Mouse (Mus musculus) heart, adult 18-20 months (tissue): ENCODE measurements around the gene Serpina12. TPM values are rescaled to one million over a fixed set of nuclear protein-coding genes. Genes with fewer than 3 reads are reported as not detected.

Source experiments
- DNase-seq, 2 experiments: peaks; one replicate each; pipeline ENCODE4 v3.0.0; 2021 to 2022; ENCODE audit warnings: mixed read lengths in 1 of 2
- total RNA-seq, 2 experiments: library from RNA; stranded (reverse); gene quantifications; 2 replicates each; pipeline ENCODE4 v1.2.3; 2021

The Serpina12 gene
- total RNA-seq, 2 experiments from 2014 or later: 0.10 TPM; not detected in 1

GRCm38 (mm10) chr12:104003238-104003612 is 41.0 kb downstream of the Serpina12 start:
- DNase-seq: no peak

GRCm38 (mm10) chr12:104002569-104003237 is 41.5 kb downstream of the Serpina12 start:
- DNase-seq: peak; percentile 79 to 83

GRCm38 (mm10) chr12:104000594-104000993 is 43.6 kb downstream of the Serpina12 start:
- no peak for DNase-seq

- no peak for DNase-seq
These were observed 44.6 kb downstream of the Serpina12 start for GRCm38 (mm10) chr12:103999611-104000010.

- DNase-seq: no peak
These were observed 47.7 kb downstream of the Serpina12 start for GRCm38 (mm10) chr12:103996513-103996912.

- peak; percentile 42 to 86 for DNase-seq
These were observed 48.8 kb downstream of the Serpina12 start for GRCm38 (mm10) chr12:103995292-103996072.

GRCm38 (mm10) chr12:103992945-103993344 is 51.3 kb downstream of the Serpina12 start:
- DNase-seq: no peak

- DNase-seq: no peak
These were observed 54.4 kb downstream of the Serpina12 start, which contains the start of gene Serpina11 for GRCm38 (mm10) chr12:103989857-103990256. Gene Serpina11, minus strand, starts transcription at chr12:103989957.

- no peak for DNase-seq
These were observed 54.8 kb downstream of the Serpina12 start for GRCm38 (mm10) chr12:103989514-103989767.

GRCm38 (mm10) chr12:103988754-103989513 is 55.3 kb downstream of the Serpina12 start:
- no peak for DNase-seq

GRCm38 (mm10) chr12:103985868-103986267 is 58.4 kb downstream of the Serpina12 start:
- no peak for DNase-seq

- DNase-seq: peak in 1 of 2 experiments; percentile 69
These were observed 59.3 kb downstream of the Serpina12 start for GRCm38 (mm10) chr12:103984935-103985334.

GRCm38 (mm10) chr12:103981646-103982360 is 62.4 kb downstream of the Serpina12 start:
- DNase-seq: no peak

Other genes starting within 250 kb of the Serpina12 start
- gene Serpina1b, start 214.1 kb downstream of the Serpina12 start, total RNA-seq: 1 to 10 TPM in 1 of 2 experiments, under 1 TPM in 1; 0.94 to 2.0 TPM
- gene Serpina1a, start 180.9 kb downstream of the Serpina12 start, total RNA-seq: not detected
- gene Serpina1c, start 139.6 kb downstream of the Serpina12 start, total RNA-seq: not detected
- gene Serpina1e, start 85.5 kb downstream of the Serpina12 start, total RNA-seq: 1 to 10 TPM in 1 of 2 experiments, under 1 TPM in 1; 0.30 to 1.4 TPM
- gene Serpina11, start 54.5 kb downstream of the Serpina12 start, total RNA-seq: not detected
- gene Serpina9, start 30.7 kb downstream of the Serpina12 start, total RNA-seq: under 1 TPM in 1 of 2 experiments, not detected in 1; 0.10 TPM
- gene Serpina5, start 56.7 kb upstream of the Serpina12 start, total RNA-seq: not detected
- gene Serpina3a, start 68.3 kb upstream of the Serpina12 start, total RNA-seq: not detected
- not detected for gene Serpina3b, start 83.6 kb upstream of the Serpina12 start, total RNA-seq
- gene Serpina3c, start 109.4 kb upstream of the Serpina12 start, total RNA-seq: 1 to 10 TPM in 1 of 2 experiments, under 1 TPM in 1; 0.79 to 1.2 TPM
- 1 to 10 TPM in 1 of 2 experiments, under 1 TPM in 1; 0.62 to 1.1 TPM for gene Serpina3f, start 170.1 kb upstream of the Serpina12 start, total RNA-seq
- gene Serpina3g, start 191.8 kb upstream of the Serpina12 start, total RNA-seq: 1 to 10 TPM; 4.5 to 5.0 TPM
- gene Serpina3i, start 218.7 kb upstream of the Serpina12 start, total RNA-seq: under 1 TPM; 0.42 to 0.49 TPM